Mouse (Mus musculus) testis, adult 2 months (tissue): Measurements from ENCODE around the gene Ly6g6e. TPM values are rescaled to one million over a fixed set of nuclear protein-coding genes. Genes with fewer than 3 reads are reported as not detected.

ENCODE experiments used
- H3K27ac ChIP-seq: fragments of 200-500 bp; 2 replicates; pipeline ENCODE4 v1.5.1; 2012; ENCODE audit warnings: low read depth, low read length; ENCODE audit not compliant: control insufficient read depth, insufficient read depth
- H3K27me3 ChIP-seq: fragments of 200-500 bp; 2 replicates; pipeline ENCODE4 v1.6.1; 2012; ENCODE audit warnings: mild to moderate bottlenecking, low read length, moderate library complexity; ENCODE audit not compliant: control insufficient read depth, insufficient read depth
- H3K36me3 ChIP-seq: fragments of 200-500 bp; 2 replicates; pipeline ENCODE4 v1.6.1; 2012; ENCODE audit warnings: mild to moderate bottlenecking, low read length; ENCODE audit not compliant: control insufficient read depth, insufficient read depth
- H3K4me1 ChIP-seq: fragments of 200-500 bp; 2 replicates; pipeline ENCODE4 v1.6.1; 2012; ENCODE audit warnings: low read length; ENCODE audit not compliant: control insufficient read depth, insufficient read depth
- H3K4me3 ChIP-seq: fragments of 200-500 bp; 2 replicates; pipeline ENCODE4 v1.5.1; 2012; ENCODE audit warnings: low read depth, mild to moderate bottlenecking, low read length, moderate library complexity, mixed read lengths; ENCODE audit not compliant: control insufficient read depth
- CTCF ChIP-seq: fragments of 200-500 bp; IDR thresholded peaks from 2 replicates; pipeline ENCODE4 v1.5.1; 2012; ENCODE audit warnings: low read depth, mild to moderate bottlenecking, inconsistent platforms, low read length, moderate library complexity; ENCODE audit not compliant: control insufficient read depth, insufficient read depth, insufficient replicate concordance
- POLR2A ChIP-seq: fragments of 200-500 bp; IDR thresholded peaks from 2 replicates; pipeline ENCODE4 v1.6.1; 2012; ENCODE audit warnings: low read depth, mild to moderate bottlenecking, inconsistent platforms, low read length, moderate library complexity; ENCODE audit not compliant: control insufficient read depth
- polyA plus RNA-seq: library from polyadenylated mRNA; depleted of rRNA; stranded (reverse); fragments of >200 nt; gene quantifications from 2 replicates; pipeline ENCODE4 v1.2.3, GENCODE M21; 2012

Gene Ly6g6e
- polyA plus RNA-seq, 1 experiment = 0.78 TPM

GRCm38 (mm10) chr17:35105740-35106389 lies 29.2 kb downstream of the Ly6g6e start:
- peak; percentile 35; the same call in 1 of the 2 replicates for TF ChIP-seq CTCF
- no peak for TF ChIP-seq POLR2A
- no peaks in the 10 kb centered on the region; the same call in 1 of the 2 replicates for H3K36me3 ChIP-seq
- no peak overlapping the region for H3K27ac ChIP-seq
- H3K4me3 ChIP-seq = no peak overlapping the region
- H3K4me1 ChIP-seq = peaks cover 5% of the 10 kb centered on the region
- H3K27me3 ChIP-seq = no peaks in the 10 kb centered on the region

DNA sequence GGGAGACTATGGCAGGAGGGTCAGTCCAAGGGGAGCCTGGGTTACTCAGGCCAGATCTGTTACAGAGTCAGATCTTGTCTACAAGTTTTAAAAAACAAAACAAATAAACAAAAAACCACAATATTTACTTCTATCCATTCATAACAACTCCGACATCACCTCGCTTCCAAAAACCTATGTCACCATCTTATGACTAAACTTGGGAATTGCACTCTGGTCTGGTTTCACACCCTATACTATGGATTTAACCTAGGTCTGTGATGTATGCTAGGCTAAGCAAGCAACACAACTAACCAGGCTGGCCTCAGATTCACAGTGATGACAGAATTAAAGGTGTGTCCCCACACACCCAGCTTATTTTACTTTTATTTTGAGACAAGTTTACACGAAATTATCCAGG lies 29.8 kb downstream of the Ly6g6e start:
- TF ChIP-seq CTCF (no peak), POLR2A (no peak)
- peaks cover 5% of the 10 kb centered on the region for H3K4me1 ChIP-seq
- H3K27me3 ChIP-seq = no peaks in the 10 kb centered on the region
- no peak overlapping the region for H3K27ac ChIP-seq
- H3K4me3 ChIP-seq = no peak overlapping the region
- H3K36me3 ChIP-seq = no peaks in the 10 kb centered on the region; the same call in 1 of the 2 replicates

- no peak within 1 kb of the TSS for H3K27ac ChIP-seq
- no peaks in the 10 kb centered on the region for H3K36me3 ChIP-seq
- no peaks in the 10 kb centered on the region for H3K27me3 ChIP-seq
- no peak within 1 kb of the TSS for H3K4me3 ChIP-seq
- TF ChIP-seq POLR2A (no peak), CTCF (no peak)
- peaks cover 5% of the 10 kb centered on the region for H3K4me1 ChIP-seq
These were observed 31.4 kb downstream of the Ly6g6e start, which contains the start of gene Ly6g5c for GRCm38 (mm10) chr17:35108097-35108496. TSS of gene Ly6g5c (plus strand) at chr17:35108279.

GRCm38 (mm10) chr17:35111774-35112173 lies 35.1 kb downstream of the Ly6g6e start:
- Histone ChIP-seq H3K27me3 (no peaks in the 10 kb centered on the region), H3K4me1 (peaks cover 5% of the 10 kb centered on the region), H3K27ac (no peak overlapping the region), H3K36me3 (no peaks in the 10 kb centered on the region), H3K4me3 (no peak overlapping the region)
- TF ChIP-seq CTCF (no peak), POLR2A (no peak)

GRCm38 (mm10) chr17:35115046-35116019 lies 38.6 kb downstream of the Ly6g6e start, which contains the start of gene Ly6g5b:
TSS of gene Ly6g5b (minus strand) at chr17:35115428.
- Histone ChIP-seq H3K4me1 (peaks cover 5% of the 10 kb centered on the region), H3K27ac (no peak within 1 kb of the TSS), H3K36me3 (no peaks in the 10 kb centered on the region; the same call in 1 of the 2 replicates), H3K27me3 (no peaks in the 10 kb centered on the region), H3K4me3 (no peak within 1 kb of the TSS)
- TF ChIP-seq POLR2A (no peak), CTCF (0 out of 2 replicates have a peak, but pooled peaks have one; percentile 9)

DNA sequence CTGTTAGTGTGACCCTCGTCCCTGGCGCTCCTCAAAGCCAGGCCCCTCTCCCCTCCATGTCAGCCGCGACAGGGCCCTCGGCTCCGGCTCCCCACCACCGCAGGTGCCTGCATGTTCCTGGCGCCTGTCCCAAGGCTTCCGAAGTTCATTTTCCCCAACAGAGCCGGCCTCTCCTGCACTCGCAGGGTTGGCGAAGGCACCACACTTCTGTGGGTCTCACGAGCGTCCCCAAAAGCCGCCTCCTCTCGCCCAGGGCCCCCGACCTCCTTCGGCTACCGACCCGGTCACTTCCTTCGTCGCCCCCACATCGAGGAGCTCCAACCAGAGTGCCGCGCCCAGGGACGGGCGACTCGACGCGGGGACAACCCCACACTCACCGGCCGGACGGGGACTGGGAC lies 44.0 kb downstream of the Ly6g6e start:
- Histone ChIP-seq H3K4me1 (peaks cover 9% of the 10 kb centered on the region), H3K27me3 (no peaks in the 10 kb centered on the region), H3K27ac (peak overlapping the region; percentile 79), H3K4me3 (peak overlapping the region; percentile 96), H3K36me3 (no peaks in the 10 kb centered on the region; the same call in none of the 2 replicates)
- no peak for TF ChIP-seq POLR2A
- no peak for TF ChIP-seq CTCF
